Mouse (Mus musculus) left cerebral cortex, postnatal 14 days (tissue): ENCODE data around the gene Rtl4. TPM values are rescaled to one million over a fixed set of nuclear protein-coding genes. Genes with fewer than 3 reads are reported as not detected.

Source experiments
- DNase-seq, 2 experiments: peaks; one replicate each; pipeline ENCODE4 v3.0.0; 2021 to 2022; ENCODE audit warnings: low spot score in 2 of 2, mixed read lengths in 1 of 2
- intact Hi-C: fragments of 180-260 bp; cut with DNase I; formaldehyde crosslinking; loops from one replicate; pipeline ENCODE4 v1.15.1; 2025
- long read RNA-seq, 2 experiments: library from polyadenylated mRNA; stranded (forward); transcript quantifications; one replicate each; pipeline ENCODE4 v2.0.0; 2021
- microRNA-seq, 2 experiments: library from miRNA; unstranded; fragments of <30 nt; microRNA quantifications; one replicate each; pipeline ENCODE4 v1.2.0; 2022
- total RNA-seq, 2 experiments: library from RNA; stranded (reverse); gene quantifications; 2 replicates each; pipeline ENCODE4 v1.2.3; 2021

Gene Rtl4
- 1 to 10 TPM; 1.9 to 2.3 TPM for total RNA-seq
- long read RNA-seq, experiment 1 = 0 reads
- long read RNA-seq, experiment 2 = 0 reads

DNA sequence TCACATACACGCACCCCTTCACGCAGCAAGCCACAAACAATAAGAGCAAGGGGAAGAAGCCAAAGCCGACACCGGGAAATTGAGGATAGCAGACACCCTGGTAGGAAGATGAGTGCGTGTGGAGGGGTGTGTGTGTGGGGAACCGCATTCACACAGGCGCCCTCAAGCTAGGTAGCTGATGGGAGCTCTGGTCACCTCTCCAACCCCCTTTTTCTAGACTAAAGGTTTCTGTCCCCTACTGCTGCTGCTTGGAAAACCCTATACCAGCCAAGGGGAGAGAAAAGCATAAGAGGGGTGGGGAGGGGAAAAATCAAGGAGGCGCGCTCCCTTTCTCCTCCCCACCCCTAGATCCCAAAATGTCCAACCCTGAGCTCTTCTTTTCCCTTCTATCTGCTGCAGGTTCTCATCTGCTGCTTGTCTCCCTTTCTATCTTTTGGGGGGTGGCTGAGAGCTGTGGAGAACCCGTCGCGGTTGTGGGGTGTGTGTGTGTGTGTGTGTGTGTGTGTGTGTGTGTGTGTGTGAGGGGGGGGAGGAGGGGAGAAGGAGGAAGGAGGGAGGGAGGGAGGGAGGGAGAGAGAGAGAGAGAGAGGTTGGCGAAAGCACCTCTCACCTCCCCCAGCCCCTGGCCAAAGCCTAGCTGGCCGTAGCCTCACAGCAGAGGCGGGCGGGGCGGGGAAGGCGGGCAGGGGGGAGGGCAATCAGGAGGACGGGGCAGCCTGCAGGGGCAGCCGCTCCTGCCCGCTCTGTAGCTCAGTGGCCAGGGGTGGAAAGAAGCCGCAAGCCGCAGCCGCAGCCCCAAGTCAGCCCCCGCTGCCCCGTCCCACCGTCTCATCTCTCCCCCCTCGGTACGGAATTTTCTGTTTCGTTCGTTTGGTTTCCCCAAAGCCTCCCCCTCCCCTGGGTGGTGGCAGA, at the start of gene Rtl4:
Gene Rtl4, plus strand, starts transcription at position 701 of the 912 bp plus-strand sequence.
- no peak for DNase-seq
- intact Hi-C loops = no loop called here

DNA sequence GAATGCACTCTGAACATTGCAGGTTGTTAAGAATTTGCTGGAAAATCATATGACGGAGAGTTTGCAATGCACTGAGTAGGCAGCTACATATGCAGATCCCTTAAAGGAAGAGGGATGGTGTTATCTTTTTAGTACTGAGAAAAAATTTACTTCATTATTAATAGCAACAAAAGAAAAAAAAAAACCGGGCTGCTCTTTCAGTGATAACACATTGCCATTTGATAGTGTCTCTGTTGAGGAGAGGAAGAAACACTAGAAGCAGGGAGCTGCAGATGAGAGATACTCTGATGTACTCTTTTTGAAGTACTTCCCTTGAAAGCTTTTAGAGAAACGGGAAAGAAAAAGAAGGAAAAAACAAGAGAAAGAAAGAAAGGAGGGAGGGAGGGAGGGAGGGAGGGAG, 44.0 kb upstream of the Rtl4 start:
- intact Hi-C loops = no loop called here
- no peak for DNase-seq

DNA sequence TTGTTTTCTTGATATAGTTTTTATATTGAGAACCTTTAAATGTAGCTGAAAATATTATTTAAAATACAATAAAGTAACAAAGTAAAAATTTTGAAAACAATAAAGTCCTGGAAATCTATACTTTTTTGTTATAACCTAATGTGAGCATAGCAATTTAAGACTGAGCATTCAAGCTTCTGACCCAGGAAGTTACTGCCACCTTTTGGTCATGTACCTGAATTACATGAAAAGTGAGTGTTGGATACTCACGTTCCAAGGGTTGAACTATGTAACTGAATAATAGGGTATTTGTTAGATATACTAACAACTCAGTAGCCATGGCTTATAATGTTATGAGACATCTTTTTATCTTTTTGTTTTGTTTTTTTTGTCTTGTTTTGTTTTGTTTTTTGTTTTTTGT, 43.3 kb upstream of the Rtl4 start:
- intact Hi-C loops = no loop called here

DNA sequence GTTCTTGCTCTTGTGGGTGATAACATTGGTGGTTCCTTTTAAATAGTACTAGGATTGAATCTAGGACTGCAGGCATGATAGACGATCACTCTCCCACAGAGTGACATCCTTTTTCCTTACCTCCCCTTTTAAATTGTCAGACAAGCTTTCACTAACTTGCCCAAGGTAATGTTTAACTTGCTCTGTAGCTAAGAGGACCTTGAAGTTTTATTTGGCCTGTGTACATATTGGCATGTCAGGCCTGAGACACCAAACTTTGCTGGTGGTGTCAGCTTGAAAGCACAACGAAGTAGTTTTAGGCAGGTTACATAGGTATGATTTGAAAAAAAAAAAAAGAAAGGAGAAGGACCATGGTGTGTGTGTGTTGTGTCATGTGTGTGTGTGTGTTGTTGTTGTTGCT, 36.5 kb upstream of the Rtl4 start:
- DNase-seq = no peak
- intact Hi-C loops = no loop called here

More for the DNA sequence above, 43.3 kb upstream of the Rtl4 start:
- DNase-seq = no peak

DNA sequence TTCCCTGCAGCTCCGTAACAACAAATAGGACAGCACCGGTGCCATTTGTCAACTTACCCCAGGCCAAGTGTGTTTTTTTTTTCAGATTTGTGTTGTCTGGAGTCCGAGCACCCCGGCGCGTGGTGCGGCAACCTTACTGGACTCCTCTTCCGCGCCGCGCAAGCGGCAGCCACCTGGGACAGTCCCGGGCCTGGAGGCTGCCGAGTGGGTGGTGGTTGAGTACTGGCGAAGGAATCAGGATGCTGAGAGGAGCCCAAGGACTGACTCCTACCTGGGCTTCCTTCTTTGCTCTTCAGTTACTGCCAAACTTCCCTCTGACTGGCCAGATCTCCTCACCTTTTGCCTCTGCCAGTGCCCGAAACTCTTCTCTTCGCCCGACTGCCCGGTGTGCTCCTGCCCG, 965 bp upstream of the Rtl4 start:
- DNase-seq = no peak
- intact Hi-C loops = no loop called here

DNA sequence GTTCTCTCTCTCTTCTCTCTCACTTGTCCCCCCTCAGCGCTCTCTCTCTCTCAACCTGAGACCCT, 733 bp upstream of the Rtl4 start, which contains the start of gene Trpc5:
Gene Trpc5, minus strand, starts transcription at position 39 of the 65 bp plus-strand sequence.
- intact Hi-C loops = no loop called here
- DNase-seq = no peak

DNA sequence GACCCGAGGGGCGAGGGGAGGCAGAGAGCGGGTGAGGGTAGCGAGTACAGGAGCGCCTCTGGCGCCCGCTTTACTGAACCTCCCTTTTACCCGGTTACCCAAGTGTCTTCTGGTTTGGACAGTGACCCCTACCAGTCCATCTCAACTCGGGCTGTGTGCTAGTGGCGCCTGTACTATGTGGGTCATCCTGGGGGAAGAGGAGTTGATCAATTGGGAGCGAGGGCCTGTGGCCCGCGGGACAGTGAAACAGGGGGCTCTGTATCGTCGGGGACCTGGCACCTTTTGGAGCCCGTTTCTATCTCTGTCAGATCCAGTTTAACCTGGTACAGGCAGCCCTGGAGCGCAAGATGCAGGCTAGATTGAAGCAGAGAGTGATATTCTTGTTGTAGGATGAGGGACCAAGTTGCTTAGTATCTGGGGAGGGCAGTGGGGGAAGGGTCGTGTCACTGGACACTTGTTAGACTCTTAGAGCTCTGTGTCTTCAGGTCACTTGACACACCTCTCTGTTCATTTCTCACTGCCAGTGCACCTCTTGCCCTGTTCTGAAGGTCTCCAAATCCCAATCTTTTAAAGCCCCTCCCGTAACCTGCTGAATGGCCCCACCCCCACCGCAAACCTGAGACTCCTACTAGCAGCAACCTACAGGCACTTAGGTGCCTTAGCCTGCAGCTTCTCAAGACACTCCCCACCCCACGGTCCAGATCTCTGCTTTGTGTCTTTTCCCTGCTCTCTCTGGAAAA, 582 bp downstream of the Rtl4 start:
- intact Hi-C loops = no loop called here
- peak in 1 of 2 experiments; percentile 8 for DNase-seq

DNA sequence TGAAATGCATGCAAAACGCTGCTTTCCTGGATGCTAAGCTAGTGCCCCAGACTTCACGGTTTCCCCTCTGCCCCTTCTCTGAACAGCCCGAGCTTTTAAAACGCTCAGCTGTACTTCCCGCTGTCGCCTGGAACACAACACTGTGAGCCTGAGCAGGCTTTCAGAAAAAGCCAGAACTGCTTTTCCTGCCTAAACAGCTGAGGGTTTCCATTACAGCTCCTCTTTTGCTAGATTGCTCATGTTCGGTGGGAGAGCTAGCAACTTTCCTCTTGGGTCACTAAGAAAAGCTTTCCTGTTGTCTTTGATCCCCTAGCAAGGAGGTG, 1.1 kb downstream of the Rtl4 start:
- DNase-seq = peak; percentile 4 to 8
- intact Hi-C loops = no loop called here

DNA sequence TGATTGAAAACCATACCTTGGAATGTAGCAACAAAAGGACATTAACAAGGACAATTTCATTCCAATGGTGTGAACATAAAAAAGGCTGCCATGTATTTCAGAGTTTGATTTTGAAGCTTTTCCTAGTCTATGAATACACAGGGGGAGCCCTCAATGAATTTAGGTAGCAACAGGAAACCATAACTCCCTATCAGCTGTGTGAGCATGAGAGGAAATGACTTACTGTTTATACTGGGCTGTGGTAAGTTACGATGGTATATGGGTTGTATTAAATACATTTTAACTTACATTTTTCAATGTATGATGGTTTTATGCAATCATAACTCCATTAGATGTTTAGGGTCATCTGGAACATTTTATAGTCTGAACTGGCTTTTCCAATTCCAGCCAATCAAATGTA, 27.6 kb downstream of the Rtl4 start:
- intact Hi-C loops = no loop called here
- no peak for DNase-seq

DNA sequence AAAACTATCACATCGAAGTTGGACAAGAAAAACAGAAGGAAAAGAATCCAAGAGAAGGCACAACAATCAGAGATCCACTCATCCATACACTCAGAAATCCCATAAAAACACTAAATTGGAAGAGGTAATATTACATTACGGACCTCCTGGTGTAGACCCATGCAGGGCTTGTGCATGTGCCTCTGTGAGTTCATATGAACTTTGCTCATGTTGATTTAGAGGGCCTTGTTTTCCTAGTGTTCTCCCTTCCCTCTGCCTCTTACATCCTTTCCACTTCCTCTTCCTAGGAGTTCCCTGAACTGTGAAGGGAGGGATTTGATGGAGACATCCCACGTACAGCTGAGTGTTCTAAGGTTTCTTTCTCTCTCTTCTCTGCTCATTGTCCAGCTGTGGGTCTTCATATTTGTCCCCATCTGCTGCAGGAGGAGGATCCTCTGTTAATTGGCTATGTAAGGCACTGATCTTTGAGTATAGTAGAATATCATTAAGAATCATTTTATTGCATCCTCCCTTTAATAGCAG, 58.9 kb downstream of the Rtl4 start:
- intact Hi-C loops = no loop called here
- DNase-seq = no peak

DNA sequence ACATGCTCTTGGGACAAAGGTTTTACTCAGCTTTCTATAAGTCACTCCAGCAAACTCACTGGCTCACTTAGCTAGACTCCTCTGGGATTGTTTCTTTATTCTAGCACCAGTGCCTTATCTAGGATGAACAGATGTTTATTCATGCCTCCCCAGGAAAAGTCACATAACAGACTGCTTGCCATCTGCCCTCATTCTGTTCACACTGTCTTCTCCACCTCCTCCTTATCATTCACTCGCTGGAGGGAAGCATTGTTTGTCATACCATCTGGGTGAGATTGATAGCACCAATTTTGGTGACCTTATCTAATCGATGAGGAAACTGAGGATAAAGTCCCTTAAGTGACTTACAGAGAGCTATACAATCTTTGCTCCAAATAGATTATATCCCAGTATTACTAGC, 298.3 kb downstream of the Rtl4 start:
- intact Hi-C loops = no loop called here
- DNase-seq = peak in 1 of 2 experiments; percentile 1

DNA sequence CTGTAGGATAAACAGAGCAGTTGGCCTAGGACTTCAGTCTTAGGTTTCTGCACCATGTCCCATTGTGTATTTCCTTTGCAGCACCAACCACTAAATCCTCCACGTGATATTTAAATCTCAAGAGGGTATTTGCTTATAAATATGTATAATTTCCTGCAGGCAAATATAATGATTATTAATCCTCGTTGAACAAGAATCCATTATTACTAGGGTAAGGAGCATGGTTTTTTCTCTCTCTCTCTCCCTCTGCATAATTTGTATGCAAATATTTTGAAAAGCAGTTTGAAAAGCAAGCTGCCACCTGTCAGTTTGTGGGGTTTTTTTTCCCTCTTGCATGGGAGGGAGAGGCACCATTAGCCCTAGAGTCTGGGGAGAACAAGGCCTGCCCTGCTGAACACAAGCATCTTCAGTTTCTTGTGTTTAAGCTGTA, 376.8 kb downstream of the Rtl4 start:
- intact Hi-C loops = no loop called here
- DNase-seq = no peak

DNA sequence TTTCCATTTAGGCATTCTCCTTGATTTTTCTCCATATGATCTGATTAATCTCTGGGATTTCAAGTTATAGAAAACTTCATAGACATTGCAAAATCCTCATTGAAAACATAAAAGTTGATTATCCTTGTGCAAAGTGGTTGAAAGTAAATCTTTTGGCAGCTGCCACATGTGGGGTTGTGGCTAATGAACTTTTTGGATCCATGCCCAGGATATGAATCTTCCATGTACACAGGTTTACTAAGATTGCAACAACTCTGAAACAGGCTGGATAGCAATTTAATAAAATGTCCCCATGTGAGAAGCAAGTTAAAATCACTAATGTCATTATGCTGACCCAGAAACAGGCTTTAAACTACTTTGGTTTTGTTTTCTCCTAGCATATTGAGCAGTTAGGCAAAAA, 401.1 kb downstream of the Rtl4 start:
- no peak for DNase-seq
- intact Hi-C loops = no loop called here

DNA sequence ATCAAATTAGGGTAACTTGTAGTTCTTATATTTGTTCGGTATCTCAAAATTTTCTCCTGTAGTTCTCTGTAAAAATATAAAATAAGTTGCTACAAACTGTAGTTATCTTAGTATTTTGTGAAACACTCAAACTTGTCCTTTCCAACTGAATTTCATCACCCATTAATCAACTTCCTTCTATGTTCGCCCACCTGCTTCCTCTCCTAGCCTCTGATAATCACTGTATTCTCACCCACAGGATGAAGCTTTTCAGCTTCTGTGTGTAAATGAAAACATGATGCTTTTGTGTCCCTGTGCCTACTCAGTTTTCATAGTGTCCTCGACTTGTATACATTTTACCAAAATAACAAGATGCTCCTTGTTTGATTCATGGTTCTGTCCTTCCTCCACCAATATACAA, 401.7 kb downstream of the Rtl4 start:
- intact Hi-C loops = no loop called here
- no peak for DNase-seq

DNA sequence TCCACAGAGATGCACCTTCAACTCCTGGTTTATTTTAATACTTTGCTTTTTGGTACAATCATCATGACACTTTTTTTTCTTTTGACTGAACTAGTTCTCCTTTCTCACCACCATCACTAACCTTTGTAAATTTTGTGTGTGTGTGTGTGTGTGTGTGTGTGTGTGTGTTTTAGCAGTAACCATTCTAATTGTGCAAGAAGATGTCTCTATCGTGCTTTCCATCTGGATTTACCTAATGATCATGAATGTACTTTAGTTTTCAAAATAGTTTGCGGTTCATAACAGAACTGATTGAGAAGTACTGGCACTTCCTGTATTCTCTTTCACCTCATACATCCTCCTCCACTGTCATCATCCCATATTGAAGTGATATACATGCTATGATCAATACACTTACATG, 402.3 kb downstream of the Rtl4 start:
- DNase-seq = no peak
- intact Hi-C loops = no loop called here

Small RNAs within 50 kb of the gene (microRNA-seq; reads per million reads assigned to microRNA genes)
- gene Mir3472 = 0 reads per million in 2 experiments

Other genes starting within 250 kb of the Rtl4 start
- not detected for gene Trpc5os, start 232.3 kb upstream of the Rtl4 start, total RNA-seq
- gene Trpc5, start 727 bp upstream of the Rtl4 start, total RNA-seq = 10 to 100 TPM; 23.1 to 27.9 TPM